Mouse (Mus musculus) right cerebral cortex, postnatal 4 days (tissue): ENCODE data around the gene Prtn3.

ENCODE experiments used
- DNase-seq: peaks from one replicate; pipeline ENCODE4 v3.0.0-alpha.2; 2022

The Prtn3 gene

DNA sequence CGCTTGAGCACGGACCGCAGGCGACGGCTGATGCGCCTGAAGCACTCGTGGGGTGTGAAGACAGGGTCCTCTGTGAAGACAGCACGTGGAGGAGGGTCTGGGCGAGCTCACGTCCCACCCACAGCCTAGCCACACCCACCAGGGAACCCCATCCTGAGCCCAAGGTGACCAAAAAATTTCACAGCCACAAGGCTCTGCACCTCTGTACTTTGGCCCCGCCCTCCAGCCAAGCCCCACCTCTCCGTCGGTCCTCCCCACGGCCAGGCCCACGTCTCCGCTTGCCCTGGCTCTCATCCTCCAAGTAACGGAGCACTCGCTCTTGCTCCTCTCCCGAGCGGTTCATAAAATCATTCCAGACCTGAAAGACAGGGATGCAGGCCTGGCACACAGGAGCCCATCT is 38.1 kb downstream of the Prtn3 start:
- DNase-seq = no peak

- no peak for DNase-seq
These were observed 40.1 kb downstream of the Prtn3 start for GRCm38 (mm10) chr10:79914131-79914947.

DNA sequence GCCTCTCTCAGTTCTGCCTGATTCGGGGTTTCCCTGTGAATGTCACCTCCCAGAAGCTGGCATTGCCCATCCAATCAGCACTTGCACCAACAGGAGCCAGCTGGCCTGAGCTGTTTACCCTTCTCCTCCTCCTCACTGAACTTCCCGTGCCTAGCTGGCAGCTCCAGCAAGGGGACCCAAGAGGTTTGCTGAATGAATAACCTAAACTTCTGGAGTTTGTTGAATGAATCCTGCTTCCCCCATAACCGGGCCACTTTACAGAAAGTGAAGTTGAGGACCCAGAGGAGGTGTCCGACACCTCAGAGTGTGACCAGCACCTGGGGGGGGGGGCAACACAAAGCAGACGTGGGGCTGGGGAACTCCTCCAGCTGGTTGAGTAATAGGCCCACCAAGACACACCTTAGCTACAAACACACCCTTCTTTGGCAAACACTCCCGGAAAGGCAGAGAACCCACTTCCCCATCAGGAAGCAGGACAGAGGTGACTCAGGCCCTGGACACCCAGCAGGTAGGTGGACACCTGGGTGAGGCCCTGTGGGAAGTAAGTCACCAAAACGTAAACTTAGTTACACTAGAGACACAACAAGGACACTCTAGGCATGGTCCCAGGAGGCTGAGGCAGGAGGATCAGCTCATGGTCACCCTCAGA is 40.8 kb downstream of the Prtn3 start:
- no peak for DNase-seq

- no peak for DNase-seq
These were observed 41.8 kb downstream of the Prtn3 start for GRCm38 (mm10) chr10:79916081-79916480.

- DNase-seq = peak; percentile 83
These were observed 42.7 kb downstream of the Prtn3 start, which contains the start of gene Kiss1r for GRCm38 (mm10) chr10:79916808-79917531. Gene Kiss1r, plus strand, starts transcription at chr10:79916971.

DNA sequence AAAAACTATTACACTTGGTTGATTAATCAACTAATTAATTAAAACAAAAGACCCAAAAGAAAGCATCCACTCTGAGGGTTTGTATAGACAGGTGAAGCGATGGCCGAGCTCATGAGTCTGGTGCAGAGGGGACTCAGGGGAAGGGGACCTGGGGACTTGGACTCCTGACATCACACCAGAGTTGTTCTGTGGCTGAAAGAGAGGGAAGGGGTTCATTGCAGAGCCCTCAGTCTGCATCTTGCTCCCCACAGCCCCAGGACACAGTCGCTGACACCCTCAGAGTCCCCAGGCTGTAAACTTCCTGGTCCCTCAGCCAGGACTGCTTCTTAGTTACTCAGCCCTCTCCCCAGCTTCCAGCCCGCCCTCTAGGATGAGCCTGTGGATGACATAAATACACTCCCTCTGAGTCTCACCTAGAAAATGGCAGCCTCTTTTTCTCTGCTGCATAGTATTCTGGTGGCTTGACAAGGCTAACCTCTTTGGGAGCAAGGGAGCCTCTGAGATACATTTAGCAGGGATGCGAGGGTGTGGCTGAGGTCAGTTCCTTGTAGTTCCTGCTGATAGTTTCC is 43.3 kb downstream of the Prtn3 start:
- no peak for DNase-seq

GRCm38 (mm10) chr10:79918231-79919078 is 44.2 kb downstream of the Prtn3 start:
- DNase-seq = no peak

DNA sequence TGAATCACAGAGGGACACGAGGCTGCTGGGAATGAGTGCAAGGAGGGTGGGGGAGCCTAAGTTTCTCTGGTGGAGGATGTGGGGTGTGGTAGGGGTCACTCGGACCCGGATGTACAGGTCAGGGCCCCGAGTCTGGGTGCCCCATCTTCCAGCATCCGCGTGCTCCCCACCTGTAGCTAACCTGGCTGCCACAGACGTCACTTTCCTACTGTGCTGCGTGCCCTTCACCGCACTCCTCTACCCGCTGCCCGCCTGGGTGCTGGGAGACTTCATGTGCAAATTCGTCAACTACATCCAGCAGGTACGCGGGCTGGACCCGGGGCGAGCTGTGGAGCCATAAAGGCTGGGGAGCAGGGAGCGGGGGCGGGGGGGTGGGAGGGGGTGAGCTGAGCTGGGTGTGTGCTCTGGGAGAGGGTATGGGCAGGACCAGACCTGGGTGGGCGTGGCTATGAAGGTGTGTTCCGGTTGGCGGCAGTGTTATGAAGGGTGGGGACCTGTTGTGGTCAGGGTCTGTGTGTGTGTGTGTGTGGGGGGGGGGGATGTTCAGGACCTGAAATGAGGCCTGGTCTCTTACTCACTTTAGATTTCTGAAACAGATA is 45.1 kb downstream of the Prtn3 start:
- no peak for DNase-seq

DNA sequence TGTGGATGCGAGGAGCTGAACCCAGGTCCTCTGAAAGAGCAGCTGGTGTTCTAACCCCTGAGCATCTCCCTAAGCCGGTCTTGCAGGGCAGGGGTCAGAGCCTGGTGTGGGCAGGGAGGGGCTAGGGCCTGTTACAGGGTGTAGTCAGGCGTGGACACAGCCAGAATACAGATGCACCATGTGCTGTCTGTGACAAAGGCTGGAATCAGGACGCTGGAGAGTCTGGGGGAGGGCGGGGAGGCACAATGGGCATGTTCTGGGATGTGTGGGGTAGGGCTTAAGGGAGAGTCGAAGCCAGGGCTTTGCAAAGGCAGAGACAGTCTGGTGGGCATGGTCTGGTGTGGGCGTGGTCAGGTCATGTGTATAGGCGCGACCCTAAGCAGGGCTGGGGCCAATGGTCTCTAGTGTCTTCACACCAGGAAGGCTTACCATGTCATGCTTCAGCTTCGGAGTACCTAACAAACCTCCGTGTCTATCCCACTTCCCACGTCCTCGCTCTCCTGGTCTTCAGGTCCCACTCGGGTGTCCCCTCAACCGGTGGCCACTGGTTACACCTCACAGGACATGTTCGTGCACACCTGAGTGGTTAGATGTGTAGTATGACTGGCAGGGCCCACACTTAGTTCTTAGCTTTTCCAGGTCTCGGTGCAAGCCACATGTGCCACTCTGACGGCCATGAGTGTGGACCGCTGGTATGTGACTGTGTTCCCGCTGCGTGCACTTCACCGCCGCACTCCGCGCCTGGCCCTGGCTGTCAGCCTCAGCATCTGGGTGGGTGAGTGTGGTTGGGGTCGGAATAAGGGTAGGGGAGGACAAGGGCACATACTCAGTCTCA is 46.0 kb downstream of the Prtn3 start:
- no peak for DNase-seq

DNA sequence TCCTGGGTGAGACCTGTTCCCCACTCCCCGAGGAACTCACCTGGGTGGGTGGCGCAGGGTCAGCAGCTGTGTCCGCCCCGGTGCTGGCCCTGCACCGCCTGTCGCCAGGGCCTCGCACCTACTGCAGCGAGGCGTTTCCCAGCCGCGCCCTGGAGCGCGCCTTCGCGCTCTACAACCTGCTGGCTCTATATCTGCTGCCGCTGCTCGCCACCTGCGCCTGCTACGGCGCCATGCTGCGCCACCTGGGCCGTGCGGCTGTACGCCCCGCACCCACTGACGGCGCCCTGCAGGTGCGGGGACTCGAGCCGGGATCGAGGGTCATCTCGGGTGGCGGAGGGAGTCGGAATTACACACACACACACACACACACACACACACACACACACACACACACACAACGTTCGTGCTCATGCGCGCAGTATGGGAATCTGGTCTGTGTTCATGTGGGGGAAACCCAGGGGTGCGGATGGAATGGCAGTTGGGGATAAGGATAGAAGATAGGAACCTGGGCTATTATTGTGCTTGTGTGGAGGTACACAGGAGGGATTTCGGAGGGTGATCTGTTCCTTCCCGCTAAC is 46.8 kb downstream of the Prtn3 start, which contains the start of gene R3hdm4:
Gene R3hdm4 (minus strand): TSS at position 251 of the 578 bp plus-strand sequence.
- DNase-seq = no peak

- no peak for DNase-seq
These were observed 47.3 kb downstream of the Prtn3 start for GRCm38 (mm10) chr10:79921572-79921971.

DNA sequence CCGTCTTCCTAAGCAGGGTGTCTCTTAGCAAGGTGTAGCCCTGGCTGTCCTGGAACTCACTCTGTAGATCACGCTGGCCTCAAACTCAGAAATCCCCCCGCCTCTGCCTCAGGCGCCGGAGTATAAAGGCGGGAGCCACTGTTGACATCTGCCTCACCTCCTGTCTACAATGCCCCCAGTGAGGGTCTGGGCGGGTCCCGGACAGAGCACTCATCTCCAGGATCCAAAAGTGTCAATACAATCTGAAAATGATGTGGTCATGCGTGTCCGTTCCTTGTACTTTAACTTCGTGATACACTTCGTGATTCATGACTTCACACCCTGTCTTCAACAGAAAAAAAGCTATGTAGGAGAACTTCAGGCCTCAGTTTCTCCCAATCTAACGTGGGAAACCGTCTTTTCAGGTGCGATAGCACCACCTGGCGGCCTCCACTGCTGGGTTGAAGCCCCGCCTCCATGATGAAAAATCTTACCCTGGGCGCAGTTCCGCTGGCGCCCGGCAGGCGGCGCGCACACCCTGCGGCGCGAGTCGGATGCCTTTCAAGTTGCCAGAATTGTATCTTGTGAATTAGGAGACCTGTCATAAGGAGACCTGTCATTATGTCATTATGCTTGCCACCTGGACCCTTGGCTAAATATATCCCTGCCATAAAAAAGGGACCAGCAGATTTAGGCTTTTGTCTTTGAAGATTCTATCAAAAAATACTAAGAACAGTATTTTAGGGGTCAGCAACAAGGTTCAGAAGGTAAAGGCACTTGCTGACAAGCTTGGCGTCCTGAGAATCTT is 50.9 kb downstream of the Prtn3 start:
- DNase-seq = peak; percentile 98

GRCm38 (mm10) chr10:79925785-79926490 is 51.7 kb downstream of the Prtn3 start:
- no peak for DNase-seq

- peak; percentile 77 for DNase-seq
These were observed 52.4 kb downstream of the Prtn3 start, which contains the start of gene Arid3a for GRCm38 (mm10) chr10:79926491-79927323. Gene Arid3a, plus strand, starts transcription at chr10:79927043.

DNA sequence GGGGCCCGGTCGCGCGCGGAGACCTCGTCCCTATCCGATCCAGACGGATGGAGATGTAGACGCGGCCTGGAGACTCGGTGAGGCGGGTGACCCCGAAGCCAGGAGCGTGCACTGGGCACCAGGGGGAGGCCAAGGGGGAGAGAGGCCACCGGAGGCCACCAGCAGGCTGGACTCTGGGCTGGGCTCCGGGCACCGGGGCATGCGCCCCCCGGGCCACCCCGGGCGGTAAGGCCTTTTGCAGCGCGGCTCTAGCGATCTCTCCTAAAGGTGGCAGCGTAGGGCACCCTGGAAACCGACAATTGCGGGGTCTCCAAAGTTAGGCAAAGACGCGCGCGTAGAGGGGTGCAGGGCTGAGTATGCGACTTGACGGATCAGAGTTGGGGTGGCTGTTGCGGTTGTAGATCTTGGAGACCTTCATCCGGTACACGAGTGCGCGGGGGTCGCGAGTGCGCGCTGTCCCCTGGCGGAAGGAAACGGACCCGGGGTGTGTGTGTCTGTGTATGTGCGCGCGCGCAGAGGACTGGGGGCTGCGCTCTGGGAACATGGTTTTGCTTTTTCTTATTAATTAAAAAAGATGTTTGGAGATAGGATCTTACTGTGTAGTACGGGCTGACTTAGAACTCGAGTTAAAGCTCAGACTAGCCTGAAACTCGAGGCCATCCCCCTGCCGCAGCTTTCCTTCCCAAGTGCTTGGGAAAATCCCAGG is 53.2 kb downstream of the Prtn3 start:
- DNase-seq = peak; percentile 53

DNA sequence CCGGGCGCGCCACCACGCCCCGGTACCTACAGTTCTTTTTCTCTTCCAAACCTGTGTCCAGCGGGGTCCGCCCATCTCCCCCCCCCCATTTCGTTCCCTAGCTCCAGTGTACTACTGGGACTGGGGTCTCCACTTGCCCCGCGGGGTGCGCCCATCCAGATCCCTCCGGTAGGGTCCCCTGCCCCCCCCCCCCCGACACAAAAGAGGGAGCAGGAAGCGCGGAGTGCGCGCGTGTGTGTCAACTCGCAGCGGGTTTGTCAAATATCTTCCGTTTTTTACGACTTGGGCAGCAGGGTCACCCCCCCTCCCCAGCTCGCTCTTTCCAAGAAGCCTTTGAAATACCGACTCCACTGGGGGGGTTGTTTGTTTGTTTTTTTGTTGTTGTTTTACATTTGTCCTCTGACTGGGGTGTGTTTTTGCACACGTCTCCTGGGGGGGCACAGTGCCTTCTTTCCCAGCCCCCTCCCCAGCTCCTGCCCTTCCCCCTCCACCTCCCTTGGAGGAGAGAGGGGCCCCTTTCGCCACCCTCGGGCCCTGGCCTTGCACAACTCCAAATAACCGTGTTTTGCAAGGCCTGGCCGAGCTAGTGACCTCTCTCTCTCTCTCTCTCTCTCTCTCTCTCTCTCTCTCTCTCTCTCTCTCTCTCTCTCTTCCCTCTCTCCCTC is 53.9 kb downstream of the Prtn3 start:
- no peak for DNase-seq
